Mouse (Mus musculus) thymus, adult 2 months (tissue): ENCODE measurements around the gene Oaz1.

ENCODE experiments used
- CTCF ChIP-seq: fragments of 200-500 bp; IDR thresholded peaks from 2 replicates; pipeline ENCODE4 v1.5.1; 2012; ENCODE audit warnings: mild to moderate bottlenecking, control low read depth, low read length, moderate library complexity, borderline replicate concordance; ENCODE audit not compliant: control insufficient read depth, poor library complexity, insufficient read depth; ENCODE audit errors: extremely low read depth
- POLR2A ChIP-seq: fragments of 200-500 bp; IDR thresholded peaks from 2 replicates; pipeline ENCODE4 v1.6.1; 2012; ENCODE audit warnings: mild to moderate bottlenecking, low read length, control low read depth, moderate library complexity; ENCODE audit not compliant: control insufficient read depth, poor library complexity, insufficient read depth; ENCODE audit errors: extremely low read depth

DNA sequence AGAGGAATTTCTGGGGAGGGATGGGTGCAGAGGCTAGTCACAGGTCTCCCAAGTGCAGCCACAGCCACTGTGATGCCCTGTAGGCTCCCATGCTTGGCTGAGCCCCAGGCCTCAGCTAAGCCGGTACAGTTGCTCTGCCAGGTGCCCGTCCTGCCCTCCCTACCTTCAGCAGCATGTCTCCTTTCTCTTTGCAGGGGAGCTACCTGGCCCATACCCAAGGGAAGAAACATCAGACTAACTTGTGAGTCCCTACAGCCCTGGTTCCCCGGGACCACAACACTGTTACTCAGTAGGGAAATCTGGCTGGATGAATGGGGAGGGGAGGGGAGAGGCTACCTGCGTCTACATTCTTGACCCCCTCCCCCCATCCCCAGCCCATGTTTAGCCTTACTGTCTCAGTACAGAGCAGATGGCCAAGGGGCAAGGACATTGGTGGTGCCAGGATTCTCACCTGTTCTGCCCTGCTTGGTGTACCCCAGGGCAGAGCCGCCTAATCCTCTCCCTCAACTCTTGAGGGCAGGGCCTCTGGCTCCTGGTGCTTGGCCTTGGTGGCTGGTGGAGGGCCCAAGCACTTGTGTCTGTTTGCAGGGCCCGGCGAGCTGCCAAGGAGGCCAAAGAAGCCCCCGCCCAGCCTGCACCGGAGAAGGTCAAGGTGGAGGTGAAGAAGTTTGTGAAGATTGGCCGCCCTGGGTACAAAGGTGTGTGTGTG lies 24.1 kb upstream of the Oaz1 start:
- no peak for TF ChIP-seq CTCF
- TF ChIP-seq POLR2A: no peak
